Mouse (Mus musculus) cortical plate, adult 2 months (tissue): ENCODE measurements around the gene Gm45837.

Experiments
- CTCF ChIP-seq: fragments of 200-500 bp; IDR thresholded peaks from 2 replicates; pipeline ENCODE4 v1.5.1; 2011; ENCODE audit warnings: mild to moderate bottlenecking, control low read depth, low read length; ENCODE audit not compliant: insufficient read depth; ENCODE audit errors: extremely low read depth
- POLR2A ChIP-seq: fragments of 200-500 bp; IDR thresholded peaks from 2 replicates; pipeline ENCODE4 v1.6.1; 2011; ENCODE audit warnings: mild to moderate bottlenecking, low read length, control low read depth; ENCODE audit not compliant: insufficient read depth; ENCODE audit errors: extremely low read depth

DNA sequence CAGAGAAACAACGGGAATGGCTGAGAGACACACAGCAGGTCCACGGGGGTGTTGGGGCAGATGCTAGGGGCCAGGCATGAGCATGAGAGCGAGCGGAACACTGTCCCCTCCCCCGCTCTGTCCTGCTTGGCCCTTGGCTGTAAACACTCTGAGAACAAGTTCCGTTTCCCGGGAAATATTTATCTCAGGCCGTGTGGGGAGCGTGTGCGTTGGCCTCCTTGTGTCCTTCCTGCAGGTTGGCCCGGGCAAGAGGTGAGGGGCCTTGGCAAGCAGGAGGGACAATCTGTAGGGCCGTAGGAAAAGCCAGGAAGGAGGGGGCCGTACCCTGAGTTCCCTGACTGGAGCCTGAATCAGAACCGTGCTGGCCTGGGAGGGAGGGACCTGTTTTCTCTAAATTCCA is 54.7 kb downstream of the Gm45837 start:
- no peak for TF ChIP-seq CTCF
- TF ChIP-seq POLR2A, result no peak
